Mouse (Mus musculus): Measurements from ENCODE around the gene Brip1.
"Not testable (repeated sequence)": the region's sequence is repeated elsewhere in the genome, so short reads cannot be mapped to it uniquely, and the experiment has no call there.

Brip1 gene

DNA sequence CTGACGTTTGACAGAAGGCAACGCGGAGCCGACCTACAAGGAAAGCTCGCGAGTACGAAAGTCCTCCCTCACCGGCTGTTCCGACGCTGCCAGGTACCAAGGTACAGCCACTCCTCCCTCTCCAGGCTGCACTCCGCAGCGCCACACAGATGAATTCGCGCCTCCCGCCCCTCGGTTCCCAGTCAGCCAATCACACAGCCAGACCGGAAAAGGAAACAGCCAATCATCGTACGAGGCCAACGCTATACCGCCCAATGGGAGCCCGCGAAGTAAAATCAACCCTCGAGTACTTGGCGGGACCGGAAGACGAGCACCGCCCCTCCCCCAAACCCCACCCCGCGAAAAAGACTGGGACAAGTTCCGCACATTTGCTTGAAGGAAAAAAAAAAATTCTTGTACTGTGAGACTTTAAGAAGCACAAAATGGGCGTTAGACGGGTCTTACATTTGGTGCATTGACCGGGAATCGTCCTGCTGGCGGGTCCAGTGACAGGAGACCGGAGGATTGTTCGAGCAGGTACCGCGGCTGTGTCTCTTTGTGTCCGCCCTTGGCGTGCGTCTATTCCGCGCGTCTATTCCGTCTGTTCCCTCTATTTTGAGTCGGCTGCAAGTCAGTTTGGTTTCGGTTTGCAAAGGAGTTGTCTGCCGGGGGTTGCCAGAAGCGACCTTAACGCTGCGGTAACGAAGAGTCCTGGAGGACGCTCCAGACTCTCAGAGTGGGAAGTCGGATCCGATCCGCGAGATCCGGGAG, at the start of gene Brip1:
Gene Brip1 (minus strand): TSS at position 157 of the 750 bp plus-strand sequence.
- DNase-seq, result peak; percentile 96

DNA sequence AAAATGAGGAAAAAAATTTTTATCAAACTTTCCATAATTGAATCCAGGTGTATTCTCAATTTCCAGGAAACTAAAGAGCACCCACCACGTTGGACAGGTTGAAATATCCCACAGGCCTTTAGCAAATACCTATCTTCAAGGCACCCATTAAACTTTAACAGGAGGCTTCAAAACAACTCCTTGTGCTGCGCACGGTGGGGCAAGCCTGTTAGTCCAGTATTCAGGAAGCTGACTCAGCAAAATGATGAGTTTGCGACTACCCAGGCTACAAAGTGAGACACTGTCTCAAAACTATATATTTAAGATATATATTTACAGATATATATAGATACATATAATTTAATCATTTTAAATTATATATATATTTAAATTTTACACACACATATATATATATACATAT, 31.5 kb upstream of the Brip1 start:
- peak; percentile 79 for DNase-seq

DNA sequence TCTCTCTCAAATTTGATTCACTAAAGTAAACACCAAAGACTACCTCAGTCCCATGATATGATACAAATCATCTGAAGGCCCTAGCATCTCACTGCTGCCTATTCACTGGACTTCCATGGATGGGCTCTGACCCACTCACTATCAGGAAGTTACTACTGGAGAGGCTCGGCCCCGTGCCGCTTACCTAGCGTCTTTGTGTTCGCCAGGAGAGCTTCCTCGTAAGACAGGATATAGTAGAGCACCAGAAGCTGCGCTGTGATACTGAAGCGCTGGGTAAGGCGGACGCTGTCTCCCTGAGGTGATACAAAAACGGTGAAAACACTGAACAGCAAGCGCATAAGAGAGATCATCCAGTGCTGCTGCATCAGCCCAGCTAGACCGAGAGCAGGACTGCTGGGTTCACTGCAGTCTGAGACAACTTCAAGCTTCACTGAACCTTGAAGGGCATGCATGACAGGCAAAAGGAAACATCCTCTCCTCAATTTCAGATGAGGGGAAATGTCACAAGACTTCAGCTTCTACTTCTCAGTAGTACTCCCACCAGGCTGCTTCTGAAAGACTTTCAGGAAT, 30.9 kb upstream of the Brip1 start:
- peak; percentile 75 for DNase-seq

DNA sequence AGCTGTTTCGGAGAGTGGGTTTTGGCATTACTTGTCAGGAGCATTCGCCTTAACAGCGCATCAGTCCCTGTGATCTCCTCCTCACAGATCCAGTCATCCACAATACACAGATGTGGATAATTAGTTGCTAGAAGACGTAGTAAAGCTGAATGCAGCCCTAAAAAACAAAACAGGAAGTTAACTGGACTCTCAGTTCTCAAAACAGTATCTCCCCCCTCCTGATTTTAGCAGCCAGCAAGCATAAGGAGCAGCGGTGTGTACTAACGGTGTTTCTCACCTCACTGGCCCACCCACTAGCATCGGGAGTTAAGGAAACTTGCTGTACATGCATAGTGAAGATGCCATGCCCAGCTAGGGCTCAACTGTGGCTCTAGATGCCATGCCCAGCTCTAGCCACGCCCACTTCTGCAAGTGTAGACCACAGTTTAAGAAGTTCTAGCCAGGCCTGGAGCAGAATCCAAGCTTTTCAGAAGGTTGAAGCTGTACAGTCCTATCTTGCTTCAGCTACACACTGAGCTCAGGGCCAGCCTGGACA, 25.7 kb upstream of the Brip1 start:
- no peak for DNase-seq

DNA sequence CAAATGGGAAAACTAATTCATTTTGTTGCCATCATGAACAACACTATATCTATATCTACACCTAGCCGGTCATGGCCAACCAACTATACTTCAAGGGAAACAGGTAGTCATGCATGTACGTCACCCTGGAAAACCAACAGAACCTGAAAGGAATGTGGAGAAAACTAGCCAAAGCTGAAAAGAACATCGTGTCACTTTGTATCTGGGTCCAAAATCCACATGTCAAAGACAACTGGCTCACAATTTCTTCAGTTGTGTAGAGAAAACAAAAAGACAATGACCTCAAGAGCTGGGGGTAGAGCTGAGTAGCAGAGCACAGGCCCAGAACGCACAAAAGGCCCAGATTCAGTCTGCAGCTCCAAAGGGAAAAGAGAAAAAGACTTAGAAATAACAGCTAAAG, 24.8 kb upstream of the Brip1 start:
- DNase-seq, result peak; percentile 69

DNA sequence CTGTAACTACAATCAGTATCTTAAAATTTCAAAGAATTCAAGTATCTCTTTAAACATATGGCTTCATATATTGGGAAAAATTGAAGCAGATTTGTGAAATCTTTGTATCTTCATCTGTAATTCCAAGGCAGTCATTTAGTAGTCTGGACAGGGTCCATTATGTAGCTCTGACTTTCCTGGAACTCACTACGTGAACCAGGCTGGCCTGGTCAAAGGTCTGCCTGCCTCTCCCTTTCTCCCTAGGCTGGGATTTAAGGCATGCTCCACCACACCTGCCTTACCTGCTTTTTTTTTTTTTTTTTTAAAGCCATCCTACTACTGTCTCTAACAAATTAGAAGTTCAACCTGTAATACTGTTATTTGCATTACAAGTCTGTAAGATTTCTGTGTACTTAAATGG, 10.8 kb upstream of the Brip1 start:
- DNase-seq, result peak; percentile 58

DNA sequence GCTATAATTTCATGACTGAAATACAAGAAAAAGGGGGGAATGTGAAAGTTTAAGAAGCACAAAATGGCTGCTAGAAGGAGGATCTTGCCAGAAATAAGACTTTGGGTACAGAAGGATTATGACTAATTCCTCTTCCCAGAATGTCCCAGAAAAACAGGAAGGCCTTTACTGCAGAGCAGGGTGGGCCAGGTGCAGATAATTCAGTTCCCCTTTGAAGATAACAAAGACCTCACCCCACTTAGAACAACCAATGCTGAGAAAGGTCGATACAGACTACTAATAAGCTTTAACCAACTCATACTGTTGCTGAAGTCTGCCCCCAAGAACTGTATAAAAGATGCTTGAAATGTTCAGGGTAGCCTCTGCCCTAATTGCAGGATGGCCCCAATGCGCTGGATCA, 8.1 kb upstream of the Brip1 start:
- DNase-seq, result no peak

DNA sequence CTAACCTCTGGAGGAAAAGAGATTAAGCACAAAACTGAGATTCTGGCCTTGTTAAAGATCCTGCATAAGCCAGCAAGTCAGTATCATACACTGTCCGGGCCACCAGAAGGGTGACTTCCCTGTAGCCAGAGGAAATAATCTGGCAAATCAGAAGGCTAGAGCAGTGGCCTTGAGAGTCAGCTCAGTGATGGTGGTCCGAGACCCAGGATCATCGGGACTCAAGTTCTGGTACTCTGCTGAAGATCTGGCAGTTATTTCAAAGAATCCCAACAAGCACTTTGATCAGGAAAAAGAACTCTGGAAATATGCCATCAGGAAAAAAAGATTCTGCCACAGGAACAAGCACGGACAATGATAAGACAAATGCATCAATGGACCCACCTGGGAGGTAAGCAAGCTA, 4.9 kb upstream of the Brip1 start:
- no peak for DNase-seq

DNA sequence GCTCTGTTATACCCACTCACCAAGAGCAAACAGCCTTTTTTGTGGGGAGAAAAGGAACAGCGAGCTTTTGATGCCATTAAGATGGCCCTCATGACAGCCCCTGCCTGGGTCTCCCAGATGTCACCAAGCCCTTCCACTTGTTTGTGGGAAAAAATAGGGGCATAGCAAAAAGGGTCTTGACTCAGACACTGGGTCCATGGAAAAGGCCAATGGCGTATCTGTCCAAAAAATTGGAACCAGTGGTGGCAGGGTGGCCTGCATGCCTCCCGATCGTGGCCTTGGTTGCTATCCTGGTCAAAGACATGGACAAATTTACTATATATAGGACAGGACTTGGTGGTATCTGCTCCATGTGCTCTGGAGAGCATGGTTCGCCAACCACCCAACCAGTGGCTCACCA, 4.0 kb upstream of the Brip1 start:
- DNase-seq, result no peak

DNA sequence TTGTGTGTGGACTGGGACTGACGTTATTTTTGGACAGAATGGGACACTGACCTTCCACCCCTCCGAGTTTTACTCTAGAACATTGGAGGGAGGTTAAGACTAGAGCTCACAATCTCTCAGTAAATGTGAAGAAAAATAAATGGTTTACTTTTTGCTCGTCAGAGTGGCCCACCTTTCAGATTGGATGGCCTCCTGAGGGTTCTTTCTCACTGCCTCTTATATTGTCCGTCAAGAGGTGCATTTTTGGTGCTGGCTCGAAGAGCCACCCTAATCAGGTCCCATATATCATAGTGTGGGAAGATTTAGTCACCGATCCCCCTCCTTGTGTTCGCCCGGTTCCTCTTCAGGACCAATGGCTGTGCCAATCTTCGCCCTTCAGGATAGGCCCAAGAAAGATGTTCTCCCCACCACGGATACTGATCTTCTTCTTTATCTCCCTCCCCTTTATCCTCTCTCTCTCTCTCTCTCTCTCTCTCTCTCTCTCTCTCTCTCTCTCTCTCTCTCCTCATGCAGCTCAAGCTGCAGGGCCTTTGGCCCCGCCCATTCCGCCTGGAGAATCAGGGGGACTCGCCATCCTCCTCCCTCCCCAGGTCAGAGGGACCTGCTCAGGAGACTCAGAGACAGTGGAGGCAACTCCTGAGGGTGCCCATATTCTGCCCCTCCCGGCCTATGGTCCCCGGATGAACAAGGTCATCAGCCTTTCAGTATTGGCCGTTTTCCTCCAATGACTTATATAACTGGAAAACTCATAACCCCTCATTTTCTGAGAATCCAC, 1.1 kb upstream of the Brip1 start:
- no peak for DNase-seq

DNA sequence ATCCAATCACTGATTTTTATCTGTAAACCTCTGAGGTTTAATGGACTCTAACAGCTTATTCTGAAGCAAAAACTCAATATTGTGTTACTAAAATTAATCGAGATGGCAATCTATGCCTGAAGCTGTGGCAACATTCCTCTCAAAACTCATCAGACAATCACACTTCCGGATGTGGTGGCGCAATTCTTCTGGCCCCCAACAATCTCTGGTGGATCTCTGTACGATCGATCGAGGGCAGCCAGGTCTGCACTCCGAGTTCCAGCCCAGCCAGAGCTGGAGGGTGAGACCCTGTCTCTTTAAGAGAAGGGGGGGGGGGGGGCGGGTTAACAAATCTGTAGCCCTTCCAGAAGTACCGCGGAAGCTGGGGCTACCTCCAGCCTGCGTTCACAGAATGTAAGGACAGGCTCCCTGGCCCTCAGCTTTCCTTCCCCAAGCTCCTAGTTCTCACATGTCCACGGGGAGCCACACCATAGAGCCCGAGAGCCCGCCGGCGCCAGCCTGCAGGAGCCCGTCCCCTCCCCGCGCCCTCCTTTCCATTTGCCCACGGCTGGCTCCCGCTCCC, 452 bp downstream of the Brip1 start:
- DNase-seq, result no peak

DNA sequence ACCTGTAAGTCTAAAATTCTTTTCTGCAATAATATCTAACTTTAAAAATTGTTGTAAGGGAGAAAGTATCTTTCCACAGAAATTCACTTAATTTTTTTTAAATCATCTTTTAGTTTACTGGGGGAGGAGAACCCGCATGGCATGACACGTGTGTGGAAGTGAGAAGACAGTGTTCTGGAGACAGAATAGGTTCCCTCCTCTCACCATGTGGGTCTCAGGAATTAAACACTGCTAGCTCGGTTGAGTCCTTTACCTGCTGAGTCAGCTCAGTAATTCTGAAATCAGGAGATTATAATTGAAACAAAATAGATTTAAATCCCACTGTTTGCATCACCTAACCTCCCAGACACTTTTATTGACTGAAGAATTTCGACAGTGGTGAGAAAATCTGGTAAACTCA, 1.3 kb downstream of the Brip1 start:
- DNase-seq, result no peak

DNA sequence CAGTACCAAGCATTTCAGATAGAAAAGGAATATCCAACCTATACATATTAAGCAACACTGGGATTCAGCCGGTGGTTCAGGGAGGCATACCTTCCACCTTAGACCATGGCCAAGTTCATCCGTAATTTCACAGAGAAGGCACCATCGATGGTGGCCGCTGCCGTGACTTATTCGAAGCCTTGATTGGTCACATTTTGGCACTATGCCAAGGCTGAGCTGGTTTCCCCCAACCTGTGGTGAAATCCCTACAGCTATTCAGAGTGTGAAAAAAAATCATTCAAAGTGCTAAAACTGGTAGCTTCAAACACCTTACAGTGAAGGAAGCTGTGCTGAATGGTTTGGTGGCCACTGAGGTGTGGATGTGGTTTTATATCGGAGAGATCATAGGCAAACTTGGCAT, 15.8 kb downstream of the Brip1 start:
- DNase-seq, result not testable (repeated sequence)

DNA sequence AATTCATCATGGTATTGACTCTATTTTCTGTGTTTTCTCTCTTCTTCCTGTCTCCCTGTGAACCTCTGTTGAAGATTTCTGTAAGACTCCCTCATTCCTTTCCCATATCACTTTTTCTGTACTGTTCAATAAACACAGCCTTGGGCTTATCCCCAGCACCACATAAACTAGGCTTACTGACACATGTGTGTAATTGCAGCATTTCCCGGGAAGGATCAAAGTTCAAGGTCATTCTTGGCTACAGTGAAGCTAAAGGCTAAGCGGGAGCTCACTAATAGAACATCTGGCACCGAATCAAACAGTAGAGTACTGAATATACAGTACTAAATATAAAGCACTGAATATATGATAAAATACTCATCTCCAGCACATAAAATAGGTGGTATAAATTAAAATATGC, 25.2 kb downstream of the Brip1 start:
- peak; percentile 14 for DNase-seq

DNA sequence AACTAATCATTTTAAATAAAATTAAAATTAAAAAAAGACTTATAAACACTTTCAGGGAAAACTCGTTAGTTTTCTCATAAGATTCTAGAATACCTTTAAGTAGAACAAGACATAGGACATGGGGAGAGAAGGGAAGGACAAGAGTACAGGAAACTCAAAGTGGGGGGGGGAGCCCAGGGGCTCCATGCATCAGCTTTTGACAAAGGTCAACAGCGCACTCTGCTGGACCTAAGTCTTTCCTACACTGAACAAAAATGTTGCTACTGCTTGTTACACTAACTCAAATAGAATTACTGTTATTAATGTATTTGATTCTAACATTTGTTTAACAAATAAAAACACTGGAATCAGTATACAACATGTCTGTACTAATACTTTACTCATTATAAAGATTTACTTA, 26.8 kb downstream of the Brip1 start:
- peak; percentile 70 for DNase-seq

DNA sequence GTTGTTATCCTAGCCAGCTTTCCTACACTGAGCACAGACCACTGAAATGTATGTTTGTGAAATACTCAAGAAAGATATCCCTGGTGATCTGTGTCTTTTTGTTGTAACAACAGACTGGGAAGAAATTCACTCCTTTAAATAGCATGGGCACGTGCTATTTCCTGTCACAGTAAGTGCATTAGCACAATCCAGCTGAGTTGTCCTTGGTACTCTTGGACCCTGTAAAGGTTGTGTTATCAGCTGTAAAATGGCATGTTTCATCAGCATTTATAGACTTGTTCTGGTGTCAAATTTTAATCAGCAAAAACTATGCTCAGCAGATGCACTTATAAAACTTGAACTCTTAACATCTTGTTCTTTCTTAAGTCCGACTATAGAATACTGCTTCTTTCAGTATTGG, 30.2 kb downstream of the Brip1 start:
- no peak for DNase-seq

DNA sequence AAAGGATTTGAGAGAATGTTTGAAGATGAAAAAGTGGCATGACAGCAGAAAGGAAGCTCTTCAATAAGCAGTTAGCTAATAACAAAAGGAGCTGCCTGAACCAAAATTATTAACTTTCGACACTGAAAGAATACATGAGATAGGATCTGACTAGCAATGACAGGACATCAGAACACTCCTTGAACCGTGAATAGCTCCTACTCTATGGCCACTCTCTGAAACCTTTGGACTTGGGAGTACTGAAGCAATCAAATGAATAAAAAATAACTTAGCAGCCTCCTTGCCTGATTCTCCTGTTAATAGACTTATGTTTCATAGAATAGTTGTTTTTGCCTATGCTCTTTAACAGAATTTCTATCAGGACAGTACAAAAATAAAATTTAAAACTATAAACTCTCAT, 40.7 kb downstream of the Brip1 start:
- DNase-seq, result peak; percentile 75

DNA sequence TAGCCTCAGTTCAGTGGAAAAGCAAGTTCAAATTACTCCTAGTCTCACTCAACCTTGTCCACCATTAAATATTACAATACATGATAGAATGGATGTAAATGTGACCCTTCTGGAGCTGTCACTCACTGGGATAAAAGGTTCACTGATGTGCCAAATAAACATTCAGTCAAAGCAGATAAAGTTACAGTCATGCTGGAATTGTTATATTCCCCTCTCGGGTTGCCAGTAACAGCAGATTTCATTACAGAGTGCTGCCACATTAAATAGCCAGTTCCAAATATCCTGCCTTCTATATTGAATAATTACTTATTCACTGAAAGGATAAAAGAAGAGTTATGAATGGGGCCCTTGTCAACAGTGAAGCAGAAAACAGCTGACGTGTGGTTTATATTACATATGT, 42.0 kb downstream of the Brip1 start:
- no peak for DNase-seq

DNA sequence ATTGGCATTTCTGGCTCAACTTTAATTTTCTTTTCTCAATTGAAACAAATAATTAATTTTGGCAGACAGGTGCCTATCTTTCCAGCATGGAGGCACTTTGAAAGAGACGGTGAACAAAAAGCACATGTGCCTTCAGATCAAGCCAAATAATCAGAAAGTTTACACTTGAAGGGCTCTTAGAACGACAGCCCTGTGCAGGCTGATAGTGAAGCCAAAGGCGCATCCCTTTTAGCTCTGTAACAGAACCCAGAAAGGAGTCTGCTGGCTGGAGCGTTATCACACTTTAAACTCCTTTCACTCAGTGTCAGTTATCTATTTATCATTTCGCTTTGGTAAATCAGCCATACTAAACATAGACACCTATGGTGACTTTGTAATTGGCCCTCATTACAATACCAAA, 45.4 kb downstream of the Brip1 start:
- no peak for DNase-seq

DNA sequence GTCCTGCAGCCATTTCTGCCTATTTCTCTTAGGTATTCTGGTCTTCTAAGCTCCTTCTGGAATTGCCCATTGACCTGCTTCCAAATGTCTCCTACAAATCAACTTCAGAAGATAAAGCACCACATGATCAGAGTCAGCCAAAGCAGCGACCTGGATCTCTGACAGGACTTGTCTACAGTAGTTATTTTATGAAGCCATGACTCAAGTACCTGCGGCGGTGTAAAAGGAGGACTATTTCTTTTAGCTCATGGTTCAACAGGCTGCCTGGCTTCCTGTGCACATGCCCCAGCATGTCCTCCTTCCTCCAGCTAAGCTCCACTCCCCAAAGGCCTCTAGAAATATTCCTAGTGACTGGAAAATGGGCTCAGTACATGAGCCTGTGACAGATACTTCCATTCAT, 69.7 kb downstream of the Brip1 start:
- DNase-seq, result no peak

DNA sequence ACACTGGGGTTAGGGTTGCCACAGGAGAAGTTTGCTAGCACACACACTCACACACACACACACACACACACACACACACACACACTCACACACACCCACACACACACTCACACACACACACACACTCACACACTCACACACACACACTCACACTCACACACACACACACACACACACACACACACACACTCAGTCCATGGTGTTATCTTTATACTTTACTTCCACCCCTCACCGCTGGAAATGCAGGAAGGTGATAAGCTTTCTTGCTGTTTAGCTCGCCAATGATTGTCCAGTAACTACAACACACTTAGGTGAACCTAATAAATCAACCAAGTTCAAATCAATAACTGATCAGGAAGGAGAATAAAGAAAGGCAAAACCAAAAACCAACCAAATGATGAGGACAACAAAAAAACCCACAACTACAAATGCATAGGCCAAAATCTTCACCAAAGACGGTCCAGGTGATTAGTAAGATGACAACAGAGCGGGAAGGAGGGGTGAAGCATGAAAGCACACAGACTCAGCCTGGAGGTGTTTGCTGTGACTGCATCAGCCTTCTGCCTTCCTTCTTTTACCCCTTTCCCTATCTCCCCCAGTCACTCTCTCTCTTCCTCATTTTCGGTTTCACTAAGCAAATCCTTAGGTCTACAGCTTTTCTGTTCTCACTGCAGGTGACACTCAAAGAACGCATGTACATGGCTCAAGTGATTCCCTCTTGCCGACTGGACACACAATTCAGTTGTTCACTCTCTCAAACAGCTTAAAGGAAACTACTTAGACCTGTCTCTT, 83.7 kb downstream of the Brip1 start:
- no peak for DNase-seq

DNA sequence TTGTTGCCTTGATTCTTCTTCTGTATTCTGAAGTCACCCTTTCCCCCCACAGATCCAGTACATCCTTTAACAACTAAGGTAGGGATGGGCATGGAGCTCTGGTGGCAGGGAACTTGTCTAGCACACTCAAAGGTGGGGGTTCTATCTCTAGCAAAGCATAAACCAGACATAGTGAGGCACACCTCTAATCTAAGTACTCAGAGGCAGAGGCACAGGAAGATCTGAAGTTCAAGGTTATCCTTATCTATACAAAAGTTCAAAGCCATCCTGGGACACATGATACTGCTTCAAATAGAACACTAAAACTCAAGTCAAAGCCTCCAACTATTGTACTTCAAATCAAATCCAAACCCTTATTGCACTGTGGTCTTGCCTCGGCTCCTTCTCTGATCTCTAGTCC, 85.0 kb downstream of the Brip1 start:
- no peak for DNase-seq

DNA sequence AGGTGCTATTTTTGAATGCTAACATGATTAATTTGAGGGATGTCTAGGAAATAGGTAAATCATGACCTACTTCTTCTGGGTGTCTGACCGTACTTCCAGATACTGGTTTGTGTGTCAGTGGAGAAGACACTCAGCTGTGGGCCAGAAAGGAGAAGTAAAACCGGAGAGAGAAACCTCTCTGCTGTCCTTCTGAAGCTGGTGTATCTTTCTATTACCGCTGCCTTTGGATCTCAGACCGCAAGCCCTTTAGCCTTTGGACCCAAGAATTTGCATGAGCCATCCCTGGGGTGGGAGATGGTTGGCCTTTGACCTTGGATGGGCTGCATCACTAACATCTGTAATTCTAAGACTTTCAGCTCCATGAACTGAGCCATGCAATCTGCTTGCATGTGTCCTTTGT, 93.7 kb downstream of the Brip1 start:
- DNase-seq, result peak; percentile 17
